Mouse (Mus musculus): ENCODE results near the gene Gm20736. TPM values are rescaled to one million over a fixed set of nuclear protein-coding genes. Genes with fewer than 3 reads are reported as not detected.
"Not testable (repeated sequence)": the region's sequence is repeated elsewhere in the genome, so short reads cannot be mapped to it uniquely, and the experiment has no call there.

The Gm20736 gene
- polyA plus RNA-seq (2016; fragmentation: Nextera tagmentation; extraction: Ambion mirVana): not detected in 2 replicates

- not testable (repeated sequence) for H3K27ac ChIP-seq; H3K27me3 ChIP-seq (ENCODE audit: poor library complexity, severe bottlenecking); DNase-seq (ENCODE audit: extremely low spot score, low spot score); H3K4me1 ChIP-seq; H3K4me3 ChIP-seq; H3K36me3 ChIP-seq (replicated peaks); H3K9me3 ChIP-seq
- no CpG with 5 or more reads among the region's 5 CpGs for WGBS
These were observed at the start of gene Gm20736 for GRCm38 (mm10) chrY:65377390-65377789. Gene Gm20736 (plus strand): TSS chrY:65377690.

Other genes with a start within 250 kb of the Gm20736 start
- not detected in 2 replicates for gene Gm20924, start 170.2 kb upstream of the Gm20736 start, polyA plus RNA-seq (2016; fragmentation: Nextera tagmentation; extraction: Ambion mirVana)